Mouse (Mus musculus) kidney, adult 2 months (tissue): ENCODE data around the gene Herc1. TPM values are rescaled to one million over a fixed set of nuclear protein-coding genes. Genes with fewer than 3 reads are reported as not detected.
"Not testable (repeated sequence)": the region's sequence is repeated elsewhere in the genome, so short reads cannot be mapped to it uniquely, and the experiment has no call there.

Experiments used
- DNase-seq: peaks from one replicate; pipeline ENCODE4 v3.0.0; 2021
- H3K27ac ChIP-seq: fragments of 200-500 bp; 2 replicates; pipeline ENCODE4 v1.5.1; 2012; ENCODE audit warnings: low read depth, low read length, control low read depth, inconsistent platforms; ENCODE audit not compliant: insufficient read depth
- H3K27me3 ChIP-seq: fragments of 200-500 bp; replicated peaks from 2 replicates; pipeline ENCODE4 v1.6.1; 2012; ENCODE audit warnings: mild to moderate bottlenecking, moderate library complexity, low read length, inconsistent platforms; ENCODE audit not compliant: control insufficient read depth, insufficient read depth
- H3K36me3 ChIP-seq: fragments of 200-500 bp; 2 replicates; pipeline ENCODE4 v1.6.1; 2012; ENCODE audit warnings: mild to moderate bottlenecking, moderate library complexity, low read length, inconsistent platforms; ENCODE audit not compliant: control insufficient read depth, insufficient read depth
- H3K4me1 ChIP-seq: fragments of 200-500 bp; 2 replicates; pipeline ENCODE4 v1.6.1; 2011; ENCODE audit warnings: low read length; ENCODE audit not compliant: control insufficient read depth, insufficient read depth
- H3K4me3 ChIP-seq: fragments of 200-500 bp; 2 replicates; pipeline ENCODE4 v1.5.1; 2011; ENCODE audit warnings: mild to moderate bottlenecking, low read depth, low read length, control low read depth; ENCODE audit not compliant: insufficient read depth
- CTCF ChIP-seq: fragments of 200-500 bp; conservative IDR thresholded peaks from 2 replicates; pipeline ENCODE4 v1.5.1; 2011; ENCODE audit warnings: low read depth, mild to moderate bottlenecking, control low read depth, low read length, moderate library complexity, mixed read lengths; ENCODE audit not compliant: insufficient read depth, insufficient read length
- POLR2A ChIP-seq: fragments of 200-500 bp; IDR thresholded peaks from one replicate; pipeline ENCODE4 v1.6.1; 2011; ENCODE audit warnings: low read depth, low read length, control low read depth
- WGBS: fragments of 180-500 bp; shearing (Covaris S2); methylation state at CpG from one replicate; pipeline ENCODE4 v1.1.7; 2018; 5-methylcytosine and 5-hydroxymethylcytosine counted together
- polyA plus RNA-seq: library from polyadenylated mRNA; depleted of rRNA; stranded (reverse); fragments of >200 nt; gene quantifications from 2 replicates; pipeline ENCODE4 v1.2.3, GENCODE M21; 2012

The Herc1 gene
- polyA plus RNA-seq, 1 experiment = 12.0 TPM

GRCm38 (mm10) chr9:66370847-66371246 lies 20.6 kb downstream of the Herc1 start:
- Histone ChIP-seq H3K27ac (no peak overlapping the region), H3K36me3 (peaks cover 4% of the 10 kb centered on the region; the same call in 1 of the 2 replicates), H3K4me1 (no peaks in the 10 kb centered on the region), H3K4me3 (no peak overlapping the region), H3K27me3 (no peaks in the 10 kb centered on the region)
- TF ChIP-seq POLR2A (no peak), CTCF (no peak)
- no peak for DNase-seq
- WGBS = 23% methylated on average over 3 of the region's 3 CpGs

- TF ChIP-seq CTCF (0 out of 2 replicates have a peak, but pooled peaks have one; percentile 4), POLR2A (no peak)
Observed at GRCm38 (mm10) chr9:66373432-66373831, 23.2 kb downstream of the Herc1 start.

GRCm38 (mm10) chr9:66374495-66375478 lies 24.5 kb downstream of the Herc1 start:
- H3K36me3 ChIP-seq = peaks cover 4% of the 10 kb centered on the region; the same call in 1 of the 2 replicates
- no peaks in the 10 kb centered on the region for H3K27me3 ChIP-seq
- H3K27ac ChIP-seq = no peak overlapping the region
- no peak overlapping the region for H3K4me3 ChIP-seq
- TF ChIP-seq POLR2A (no peak), CTCF (no peak)
- H3K4me1 ChIP-seq = no peaks in the 10 kb centered on the region
- no peak for DNase-seq

More at GRCm38 (mm10) chr9:66373432-66373831, 23.2 kb downstream of the Herc1 start:
- Histone ChIP-seq H3K4me1 (no peaks in the 10 kb centered on the region), H3K4me3 (no peak overlapping the region), H3K27me3 (no peaks in the 10 kb centered on the region), H3K27ac (no peak overlapping the region), H3K36me3 (peaks cover 4% of the 10 kb centered on the region; the same call in 1 of the 2 replicates)
- 92% methylated on average over 3 of the region's 3 CpGs for WGBS
- DNase-seq = no peak

GRCm38 (mm10) chr9:66383417-66383816 lies 33.2 kb downstream of the Herc1 start:
- H3K27ac ChIP-seq = no peak overlapping the region
- TF ChIP-seq CTCF (no peak), POLR2A (no peak)
- no peak overlapping the region for H3K4me3 ChIP-seq
- H3K4me1 ChIP-seq = no peaks in the 10 kb centered on the region
- H3K36me3 ChIP-seq = no peaks in the 10 kb centered on the region
- no peak for DNase-seq
- H3K27me3 ChIP-seq = no peaks in the 10 kb centered on the region
- WGBS = 90% methylated on average over 3 of the region's 3 CpGs

- WGBS = 87% methylated on average over 2 of the region's 2 CpGs
- not testable (repeated sequence) for DNase-seq, H3K27ac ChIP-seq, H3K4me1 ChIP-seq, H3K4me3 ChIP-seq, H3K36me3 ChIP-seq, H3K27me3 ChIP-seq
Observed at GRCm38 (mm10) chr9:66390338-66390737, 40.1 kb downstream of the Herc1 start.

GRCm38 (mm10) chr9:66393304-66393703 lies 43.1 kb downstream of the Herc1 start:
- 90% methylated on average over 5 of the region's 5 CpGs for WGBS
- no peaks in the 10 kb centered on the region for H3K4me1 ChIP-seq

GRCm38 (mm10) chr9:66423492-66423891 lies 73.2 kb downstream of the Herc1 start:
- TF ChIP-seq CTCF (no peak), POLR2A (no peak)
- H3K27me3 ChIP-seq = no peaks in the 10 kb centered on the region
- H3K4me3 ChIP-seq = no peak overlapping the region
- no peak for DNase-seq
- H3K4me1 ChIP-seq = no peaks in the 10 kb centered on the region
- peaks cover 3% of the 10 kb centered on the region for H3K36me3 ChIP-seq
- H3K27ac ChIP-seq = no peak overlapping the region

More at GRCm38 (mm10) chr9:66393304-66393703, 43.1 kb downstream of the Herc1 start:
- H3K27me3 ChIP-seq = no peaks in the 10 kb centered on the region
- DNase-seq = no peak
- TF ChIP-seq CTCF = no peak
- no peak for TF ChIP-seq POLR2A
- H3K4me3 ChIP-seq = no peak overlapping the region
- no peak overlapping the region for H3K27ac ChIP-seq
- H3K36me3 ChIP-seq = no peaks in the 10 kb centered on the region; the same call in 1 of the 2 replicates
